Mouse (Mus musculus) stomach, embryonic 16.5 days (tissue): ENCODE data around the gene A630076J17Rik. TPM values are rescaled to one million over a fixed set of nuclear protein-coding genes. Genes with fewer than 3 reads are reported as not detected.
A peak's percentile ranks its signal among the peaks of the same experiment; 100 is the strongest.

Source experiments
- ATAC-seq: fragments of 200-750 bp; cut with Nextera tagmentation; 2 replicates; pipeline ENCODE4 v1.8.0; 2017; ENCODE audit warnings: moderate number of reproducible peaks, moderate TSS enrichment; ENCODE audit not compliant: insufficient read depth, low FRiP score
- H3K27ac ChIP-seq: fragments of 300-500 bp; sonication (generic); 2 replicates; pipeline ENCODE4 v1.5.1; 2014; ENCODE audit warnings: low read length
- H3K27me3 ChIP-seq: fragments of 300-500 bp; sonication (generic); 2 replicates; pipeline ENCODE4 v1.6.1; 2014; ENCODE audit warnings: low read length, control low read depth, mixed read lengths; ENCODE audit not compliant: control insufficient read depth, insufficient read depth
- H3K36me3 ChIP-seq: fragments of 300-500 bp; sonication (generic); 2 replicates; pipeline ENCODE4 v1.6.1; 2014; ENCODE audit warnings: low read length; ENCODE audit not compliant: control insufficient read depth, insufficient read depth
- H3K4me1 ChIP-seq: fragments of 300-500 bp; sonication (generic); 2 replicates; pipeline ENCODE4 v1.6.1; 2014; ENCODE audit warnings: low read length, control low read depth, mixed read lengths; ENCODE audit not compliant: control insufficient read depth, insufficient read depth
- H3K4me2 ChIP-seq: fragments of 300-500 bp; sonication (generic); 2 replicates; pipeline ENCODE4 v1.6.1; 2014; ENCODE audit warnings: low read depth, low read length, mixed read lengths
- H3K4me3 ChIP-seq: fragments of 300-500 bp; sonication (generic); replicated peaks from 2 replicates; pipeline ENCODE4 v1.5.1; 2014; ENCODE audit warnings: mild to moderate bottlenecking, low read length
- H3K9ac ChIP-seq: fragments of 300-500 bp; sonication (generic); 2 replicates; pipeline ENCODE4 v1.6.1; 2014; ENCODE audit warnings: low read length
- H3K9me3 ChIP-seq: fragments of 300-500 bp; sonication (generic); replicated peaks from 2 replicates; pipeline ENCODE4 v1.6.1; 2016; ENCODE audit warnings: low read length, control low read depth; ENCODE audit not compliant: control insufficient read depth
- WGBS: fragments of 180-500 bp; shearing (Covaris S2); extraction: QIAGEN DNeasy Blood & Tissue Kit; methylation state at CpG from one replicate; pipeline ENCODE4 v1.1.7; 2014; 5-methylcytosine and 5-hydroxymethylcytosine counted together
- polyA plus RNA-seq: library from polyadenylated mRNA; unstranded; fragments of >200 nt; fragmentation: Nextera tagmentation; extraction: Ambion mirVana; gene quantifications from 2 replicates; pipeline ENCODE4 v1.2.1, GENCODE M21; 2015

A630076J17Rik gene
- polyA plus RNA-seq, 1 experiment from 2014 or later: 1.5 TPM

- Histone ChIP-seq H3K4me1 (0 out of 2 replicates have a peak, but pooled peaks cover 3% of the 10 kb centered on the region), H3K27me3 (no peaks in the 10 kb centered on the region), H3K27ac (no peak overlapping the region), H3K4me3 (no peak overlapping the region), H3K4me2 (no peak overlapping the region), H3K36me3 (no peaks in the 10 kb centered on the region), H3K9me3 (no peaks in the 10 kb centered on the region), H3K9ac (no peak overlapping the region)
- no peak for ATAC-seq
Observed at GRCm38 (mm10) chr3:107205170-107205569, 25.2 kb upstream of the A630076J17Rik start.

GRCm38 (mm10) chr3:107205994-107206393 is 24.4 kb upstream of the A630076J17Rik start:
- ATAC-seq: no peak
- H3K27ac ChIP-seq: no peak overlapping the region
- H3K4me1 ChIP-seq: 0 out of 2 replicates have a peak, but pooled peaks cover 3% of the 10 kb centered on the region
- WGBS: 11% methylated on average over 4 of the region's 4 CpGs
- no peaks in the 10 kb centered on the region for H3K9me3 ChIP-seq
- no peak overlapping the region for H3K9ac ChIP-seq
- no peak overlapping the region for H3K4me2 ChIP-seq
- no peaks in the 10 kb centered on the region for H3K36me3 ChIP-seq
- no peaks in the 10 kb centered on the region for H3K27me3 ChIP-seq
- H3K4me3 ChIP-seq: no peak overlapping the region

GRCm38 (mm10) chr3:107206490-107207150 is 23.8 kb upstream of the A630076J17Rik start:
- no peaks in the 10 kb centered on the region for H3K27me3 ChIP-seq
- H3K4me2 ChIP-seq: no peak overlapping the region
- no peaks in the 10 kb centered on the region for H3K36me3 ChIP-seq
- H3K9me3 ChIP-seq: no peaks in the 10 kb centered on the region
- WGBS: 30% methylated on average over 4 of the region's 4 CpGs
- H3K27ac ChIP-seq: no peak overlapping the region; the same call in 1 of the 2 replicates
- no peak overlapping the region; the same call in 1 of the 2 replicates for H3K9ac ChIP-seq
- H3K4me1 ChIP-seq: 0 out of 2 replicates have a peak, but pooled peaks cover 3% of the 10 kb centered on the region
- peak; percentile 26; the same call in 1 of the 2 replicates for ATAC-seq
- H3K4me3 ChIP-seq: no peak overlapping the region

- no peak overlapping the region for H3K27ac ChIP-seq
- WGBS: 57% methylated on average over 7 of the region's 7 CpGs
Observed at GRCm38 (mm10) chr3:107207625-107208253, 22.7 kb upstream of the A630076J17Rik start.

GRCm38 (mm10) chr3:107214606-107215005 is 15.8 kb upstream of the A630076J17Rik start:
- Histone ChIP-seq H3K4me1 (no peaks in the 10 kb centered on the region), H3K4me2 (no peak overlapping the region), H3K27ac (no peak overlapping the region), H3K4me3 (no peak overlapping the region), H3K36me3 (no peaks in the 10 kb centered on the region), H3K27me3 (no peaks in the 10 kb centered on the region), H3K9me3 (no peaks in the 10 kb centered on the region), H3K9ac (no peak overlapping the region)
- 78% methylated on average over 5 of the region's 5 CpGs for WGBS
- ATAC-seq: 0 out of 2 replicates have a peak, but pooled peaks have one; percentile 0

More at GRCm38 (mm10) chr3:107207625-107208253, 22.7 kb upstream of the A630076J17Rik start:
- Histone ChIP-seq H3K36me3 (no peaks in the 10 kb centered on the region), H3K4me3 (no peak overlapping the region), H3K27me3 (no peaks in the 10 kb centered on the region), H3K9me3 (no peaks in the 10 kb centered on the region), H3K9ac (no peak overlapping the region), H3K4me2 (no peak overlapping the region), H3K4me1 (0 out of 2 replicates have a peak, but pooled peaks cover 3% of the 10 kb centered on the region)
- ATAC-seq: no peak

- H3K36me3 ChIP-seq: no peaks in the 10 kb centered on the region
- no peaks in the 10 kb centered on the region for H3K27me3 ChIP-seq
- WGBS: 65% methylated on average over 8 of the region's 8 CpGs
- no peak overlapping the region for H3K4me3 ChIP-seq
- no peak overlapping the region for H3K27ac ChIP-seq
- ATAC-seq: no peak
- H3K9ac ChIP-seq: no peak overlapping the region
- 0 out of 2 replicates have a peak overlapping the region, but pooled peaks have one; percentile 6 for H3K4me2 ChIP-seq
- no peaks in the 10 kb centered on the region for H3K9me3 ChIP-seq
- H3K4me1 ChIP-seq: no peaks in the 10 kb centered on the region
Observed at GRCm38 (mm10) chr3:107216400-107217100, 13.9 kb upstream of the A630076J17Rik start.

GRCm38 (mm10) chr3:107217101-107217480 is 13.3 kb upstream of the A630076J17Rik start:
- no peaks in the 10 kb centered on the region for H3K4me1 ChIP-seq

GRCm38 (mm10) chr3:107218572-107218971 is 11.8 kb upstream of the A630076J17Rik start:
- H3K27me3 ChIP-seq: no peaks in the 10 kb centered on the region
- H3K36me3 ChIP-seq: no peaks in the 10 kb centered on the region
- H3K4me2 ChIP-seq: peak overlapping the region; percentile 33; the same call in 1 of the 2 replicates
- ATAC-seq: no peak
- 0 out of 2 replicates have a peak overlapping the region, but pooled peaks have one; percentile 34 for H3K4me3 ChIP-seq
- no peak overlapping the region for H3K9ac ChIP-seq
- no peaks in the 10 kb centered on the region for H3K9me3 ChIP-seq
- H3K27ac ChIP-seq: peak overlapping the region; percentile 13; the same call in 1 of the 2 replicates
- 79% methylated on average over 7 of the region's 7 CpGs for WGBS
- no peaks in the 10 kb centered on the region; the same call in 1 of the 2 replicates for H3K4me1 ChIP-seq

More at GRCm38 (mm10) chr3:107217101-107217480, 13.3 kb upstream of the A630076J17Rik start:
- H3K9me3 ChIP-seq: no peaks in the 10 kb centered on the region
- no peaks in the 10 kb centered on the region for H3K36me3 ChIP-seq
- no peak overlapping the region for H3K27ac ChIP-seq
- 72% methylated on average over 3 of the region's 3 CpGs for WGBS
- H3K9ac ChIP-seq: no peak overlapping the region
- no peak overlapping the region for H3K4me3 ChIP-seq
- H3K4me2 ChIP-seq: 0 out of 2 replicates have a peak overlapping the region, but pooled peaks have one; percentile 6
- ATAC-seq: no peak
- no peaks in the 10 kb centered on the region for H3K27me3 ChIP-seq
